Comparison of ENCODE assay signal across 8 mouse cellular contexts in genomic region chr6:128035250-128035929, GRCm38 (mm10).
DNase-seq lines count a peak whose midpoint lies in the region; ATAC-seq lines count a peak whose summit lies in the region.

No protein-coding gene starts in this region.

- peak overlapping the region; percentile 63 for H3K9ac ChIP-seq in forebrain, embryonic 14.5 days (ENCODE audit: low read length)
- H3K9ac ChIP-seq in hindbrain, embryonic 13.5 days: peak overlapping the region; percentile 76
- H3K9ac ChIP-seq in neural tube, embryonic 13.5 days: peak overlapping the region; percentile 74

- intact Hi-C loops in left cerebral cortex, postnatal 4 days (cut with DNase I): loop anchor here (10.0 kb wide), 1 partner anchor 109 kb away; the partner anchor contains the start of gene Tspan9

- no peak overlapping the region for H3K27ac ChIP-seq in forebrain, embryonic 14.5 days (ENCODE audit: low read depth, low read length)
- peak overlapping the region; percentile 69 for H3K27ac ChIP-seq in hindbrain, embryonic 13.5 days
- peak overlapping the region; percentile 72 for H3K27ac ChIP-seq in neural tube, embryonic 13.5 days (replicated peaks)

- peaks cover 16% of the 10 kb centered on the region for H3K4me1 ChIP-seq in forebrain, embryonic 14.5 days (ENCODE audit: control insufficient read depth, insufficient read depth, low read length)
- peaks cover 44% of the 10 kb centered on the region for H3K4me1 ChIP-seq in hindbrain, embryonic 13.5 days (replicated peaks)
- peaks cover 48% of the 10 kb centered on the region for H3K4me1 ChIP-seq in neural tube, embryonic 13.5 days (replicated peaks)

- DNase-seq in adrenal gland, adult (ENCODE audit: inconsistent age in 2 of 2, low spot score in 1 of 2): peak; percentile 64 to 80
- no peak for DNase-seq in adrenal gland, adult 8-10 months
- peak; percentile 64 to 74 for DNase-seq in adrenal gland, postnatal 36 days
- peak; percentile 54 for DNase-seq in forebrain, embryonic 14.5 days (ENCODE audit: low spot score)
- DNase-seq in left cerebral cortex, postnatal 4 days: peak; percentile 44
- DNase-seq in thymus, postnatal 4 days: peak; percentile 79

- 2% methylated on average over 36 of the region's 36 CpGs for WGBS in forebrain, embryonic 14.5 days
- 2% methylated on average over 34 of the region's 36 CpGs for WGBS in hindbrain, embryonic 13.5 days
- under 1% methylated on average over 33 of the region's 36 CpGs for WGBS in neural tube, embryonic 13.5 days

- H3K27me3 ChIP-seq in forebrain, embryonic 14.5 days (replicated peaks; ENCODE audit: control insufficient read depth, insufficient read depth, low read length): peaks cover 33% of the 10 kb centered on the region
- peaks cover 28% of the 10 kb centered on the region for H3K27me3 ChIP-seq in hindbrain, embryonic 13.5 days
- H3K27me3 ChIP-seq in neural tube, embryonic 13.5 days: peaks cover 30% of the 10 kb centered on the region

- peak overlapping the region; percentile 49 for H3K4me3 ChIP-seq in forebrain, embryonic 14.5 days (ENCODE audit: low read depth, low read length)
- peak overlapping the region; percentile 57 for H3K4me3 ChIP-seq in hindbrain, embryonic 13.5 days
- H3K4me3 ChIP-seq in neural tube, embryonic 13.5 days: peak overlapping the region; percentile 55

- H3K4me2 ChIP-seq in forebrain, embryonic 14.5 days (ENCODE audit: low read length): peak overlapping the region; percentile 96
- peak overlapping the region; percentile 95 for H3K4me2 ChIP-seq in hindbrain, embryonic 13.5 days
- H3K4me2 ChIP-seq in neural tube, embryonic 13.5 days: peak overlapping the region; percentile 94

- no peaks in the 10 kb centered on the region for H3K36me3 ChIP-seq in forebrain, embryonic 14.5 days (ENCODE audit: control insufficient read depth, insufficient read depth, low read length)
- no peaks in the 10 kb centered on the region for H3K36me3 ChIP-seq in hindbrain, embryonic 13.5 days
- no peaks in the 10 kb centered on the region for H3K36me3 ChIP-seq in neural tube, embryonic 13.5 days

- ATAC-seq in forebrain, embryonic 14.5 days: peak; percentile 58
- ATAC-seq in hindbrain, embryonic 13.5 days (ENCODE audit: low FRiP score): peak; percentile 44
- peak; percentile 64 for ATAC-seq in neural tube, embryonic 13.5 days (ENCODE audit: low read depth)

- H3K9me3 ChIP-seq in forebrain, embryonic 14.5 days (replicated peaks; ENCODE audit: control insufficient read depth, low read length): no peaks in the 10 kb centered on the region
- no peaks in the 10 kb centered on the region for H3K9me3 ChIP-seq in hindbrain, embryonic 13.5 days
- H3K9me3 ChIP-seq in neural tube, embryonic 13.5 days: no peaks in the 10 kb centered on the region
